Mouse (Mus musculus) myocyte (in vitro differentiated cells): ENCODE measurements around the gene E2f4. TPM values are rescaled to one million over a fixed set of nuclear protein-coding genes. Genes with fewer than 3 reads are reported as not detected.
A peak's percentile ranks its signal among the peaks of the same experiment; 100 is the strongest.

ENCODE experiments used
- H3K27me3 ChIP-seq: one replicate; pipeline ENCODE4 v1.6.1; 2011; ENCODE audit not compliant: control insufficient read depth, insufficient read depth, insufficient read length
- H3K36me3 ChIP-seq: one replicate; pipeline ENCODE4 v1.6.1; 2011; ENCODE audit not compliant: control insufficient read depth, insufficient read depth
- H3K4me2 ChIP-seq: one replicate; pipeline ENCODE4 v1.6.1; 2011; ENCODE audit warnings: low read depth, control low read depth
- H3K4me3 ChIP-seq: one replicate; pipeline ENCODE4 v1.5.1; 2011; ENCODE audit warnings: mild to moderate bottlenecking, control low read depth, moderate library complexity
- H3K79me2 ChIP-seq: one replicate; pipeline ENCODE4 v1.6.1; 2011; ENCODE audit not compliant: control insufficient read depth, insufficient read depth
- H3ac ChIP-seq: one replicate; pipeline ENCODE4 v1.6.1; 2011; ENCODE audit not compliant: control insufficient read depth, insufficient read length
- CEBPB ChIP-seq: IDR thresholded peaks from 2 replicates; pipeline ENCODE4 v1.6.1; 2011; ENCODE audit warnings: mild to moderate bottlenecking, moderate library complexity; ENCODE audit not compliant: poor library complexity, insufficient read depth, severe bottlenecking
- E2F4 ChIP-seq: IDR thresholded peaks from one replicate; pipeline ENCODE4 v1.6.1; 2011; ENCODE audit warnings: mild to moderate bottlenecking, control low read depth, moderate library complexity; ENCODE audit not compliant: insufficient read depth
- MYOD1 ChIP-seq, 3 experiments: IDR thresholded peaks; one replicate each; pipeline ENCODE4 v1.6.1; 2011; ENCODE audit warnings: control low read depth in 2 of 3, low read depth in 2 of 3, mild to moderate bottlenecking in 2 of 3, moderate library complexity in 1 of 3; ENCODE audit not compliant: insufficient read length in 2 of 3, control insufficient read depth in 1 of 3
- MYOG ChIP-seq, 3 experiments: IDR thresholded peaks; one replicate each; pipeline ENCODE4 v1.6.1; 2011; ENCODE audit warnings: control low read depth in 2 of 3, low read depth in 2 of 3, mild to moderate bottlenecking in 2 of 3; ENCODE audit not compliant: insufficient read length in 2 of 3, control insufficient read depth in 1 of 3, insufficient read depth in 1 of 3
- POLR2A ChIP-seq: IDR thresholded peaks from one replicate; pipeline ENCODE4 v1.6.1; 2011; ENCODE audit warnings: low read depth, mild to moderate bottlenecking, control low read depth, moderate library complexity; ENCODE audit not compliant: insufficient read length
- POLR2AphosphoS2 ChIP-seq: IDR thresholded peaks from one replicate; pipeline ENCODE4 v1.6.1; 2011; ENCODE audit warnings: low read depth, control low read depth; ENCODE audit not compliant: insufficient read length
- REST ChIP-seq: IDR thresholded peaks from one replicate; pipeline ENCODE4 v1.6.1; 2011; ENCODE audit warnings: mild to moderate bottlenecking, control low read depth, moderate library complexity; ENCODE audit not compliant: insufficient read depth, insufficient read length
- SRF ChIP-seq: IDR thresholded peaks from one replicate; pipeline ENCODE4 v1.6.1; 2011; ENCODE audit warnings: low read depth; ENCODE audit not compliant: control insufficient read depth, insufficient read length
- TCF3 ChIP-seq: IDR thresholded peaks from one replicate; pipeline ENCODE4 v1.6.1; 2011; ENCODE audit warnings: low read depth, control low read depth; ENCODE audit not compliant: insufficient read length
- USF1 ChIP-seq: IDR thresholded peaks from one replicate; pipeline ENCODE4 v1.6.1; 2011; ENCODE audit warnings: low read depth, mild to moderate bottlenecking, control low read depth, moderate library complexity
- polyA plus RNA-seq: library from polyadenylated mRNA; unstranded; fragments of >200 nt; fragmentation: generic; extraction: Trizol; gene quantifications from one replicate; pipeline ENCODE4 v1.2.1, GENCODE M21; 2012; ENCODE audit warnings: missing spikeins

The E2f4 gene
- polyA plus RNA-seq, 1 experiment, result 59.7 TPM

DNA sequence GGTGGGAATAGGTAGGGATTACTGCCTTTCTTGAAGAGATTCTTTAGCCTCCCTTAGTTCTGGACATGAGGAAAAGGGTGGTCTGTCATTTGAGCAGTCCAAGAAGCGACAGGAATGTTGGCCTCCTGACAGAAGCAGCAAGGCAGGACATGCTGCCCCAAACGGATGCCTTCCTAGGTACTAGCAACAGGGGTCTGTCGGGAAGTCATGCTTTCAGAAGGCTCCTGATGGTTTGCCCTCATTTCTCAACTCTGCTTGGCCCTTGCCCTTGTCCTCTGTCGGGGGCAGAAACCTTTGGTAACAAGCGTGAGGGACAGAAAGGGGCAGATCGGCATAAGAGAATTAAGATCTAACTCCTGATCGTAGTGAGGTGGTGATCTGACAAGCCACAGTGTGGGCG lies 12.7 kb downstream of the E2f4 start:
- Histone ChIP-seq H3K4me2 (no peak overlapping the region), H3K27me3 (no peaks in the 10 kb centered on the region), H3K36me3 (peaks cover 33% of the 10 kb centered on the region), H3K79me2 (no peaks in the 10 kb centered on the region), H3K4me3 (no peak overlapping the region), H3ac (no peak overlapping the region)
- TF ChIP-seq REST (no peak), POLR2AphosphoS2 (no peak)

DNA sequence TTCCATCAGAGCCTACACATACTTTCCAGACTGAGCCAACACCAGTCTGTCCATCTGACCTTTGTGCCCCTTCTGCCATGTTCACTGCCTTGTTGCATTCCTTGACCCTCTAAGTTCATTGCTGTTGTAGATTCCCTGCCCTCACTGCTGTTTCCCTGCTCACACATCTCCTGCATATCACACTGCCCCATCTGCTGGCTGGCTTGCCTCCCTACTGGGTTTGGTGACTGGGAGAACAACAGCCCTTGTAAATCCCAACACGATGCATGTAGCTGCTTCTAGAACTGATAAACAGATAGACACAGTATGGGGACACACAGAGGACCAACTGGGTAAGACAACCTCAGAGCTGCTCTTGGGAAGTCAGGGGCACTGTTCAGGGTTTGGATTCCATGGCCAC lies 14.3 kb downstream of the E2f4 start:
- H3K79me2 ChIP-seq, result no peaks in the 10 kb centered on the region

DNA sequence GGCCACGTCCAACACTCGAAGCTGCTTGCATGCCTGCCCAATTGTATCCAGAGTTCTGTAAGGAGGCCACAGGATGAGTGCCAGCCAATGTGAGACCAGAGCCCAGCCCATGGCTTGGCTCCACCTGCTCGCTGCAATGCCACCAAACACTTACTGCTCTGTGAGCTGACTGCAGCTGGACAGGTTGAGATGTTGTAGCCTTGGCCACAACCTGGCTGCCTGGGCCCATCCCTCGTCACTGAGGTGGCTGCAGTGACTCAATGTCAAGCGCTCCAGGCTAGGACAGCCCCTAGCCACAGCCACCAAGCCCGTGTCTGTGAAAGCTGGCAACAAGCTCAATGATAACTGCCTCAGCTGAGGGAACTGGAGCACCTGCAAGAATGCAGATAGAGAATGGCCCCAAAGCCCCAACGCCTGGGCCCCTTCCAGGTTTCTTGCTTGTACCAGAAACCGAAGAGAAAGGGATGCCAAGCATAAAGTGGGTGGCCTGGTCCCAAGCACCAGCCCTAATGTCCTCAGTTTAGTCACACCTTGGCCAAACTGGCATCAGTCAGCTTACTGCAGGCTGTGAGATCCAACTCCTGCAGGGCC lies 15.5 kb downstream of the E2f4 start:
- Histone ChIP-seq H3K27me3 (no peaks in the 10 kb centered on the region), H3K4me2 (no peak overlapping the region), H3K79me2 (no peaks in the 10 kb centered on the region), H3ac (no peak overlapping the region), H3K36me3 (peaks cover 56% of the 10 kb centered on the region), H3K4me3 (no peak overlapping the region)
- TF ChIP-seq TCF3 (no peak), MYOG (IDR thresholded peaks at IDR 0.05; ENCODE audit: control insufficient read depth in 1 of 3, insufficient read depth in 1 of 3, insufficient read length in 2 of 3, low read depth in 2 of 3) (peak in 1 of 3 experiments; percentile 2)

More for the DNA sequence above, 14.3 kb downstream of the E2f4 start:
- no peak for TF ChIP-seq MYOD1 (IDR thresholded peaks at IDR 0.05; ENCODE audit: control insufficient read depth in 1 of 3, insufficient read length in 2 of 3, low read depth in 2 of 3)
- no peak for TF ChIP-seq REST
- TF ChIP-seq USF1, result no peak
- no peak for TF ChIP-seq CEBPB
- TF ChIP-seq POLR2A, result no peak
- TF ChIP-seq MYOG (IDR thresholded peaks at IDR 0.05; ENCODE audit: control insufficient read depth in 1 of 3, insufficient read depth in 1 of 3, insufficient read length in 2 of 3, low read depth in 2 of 3), result no peak
- no peak for TF ChIP-seq TCF3
- Histone ChIP-seq H3K4me2 (no peak overlapping the region), H3ac (no peak overlapping the region), H3K27me3 (no peaks in the 10 kb centered on the region), H3K4me3 (no peak overlapping the region), H3K36me3 (peaks cover 49% of the 10 kb centered on the region)

DNA sequence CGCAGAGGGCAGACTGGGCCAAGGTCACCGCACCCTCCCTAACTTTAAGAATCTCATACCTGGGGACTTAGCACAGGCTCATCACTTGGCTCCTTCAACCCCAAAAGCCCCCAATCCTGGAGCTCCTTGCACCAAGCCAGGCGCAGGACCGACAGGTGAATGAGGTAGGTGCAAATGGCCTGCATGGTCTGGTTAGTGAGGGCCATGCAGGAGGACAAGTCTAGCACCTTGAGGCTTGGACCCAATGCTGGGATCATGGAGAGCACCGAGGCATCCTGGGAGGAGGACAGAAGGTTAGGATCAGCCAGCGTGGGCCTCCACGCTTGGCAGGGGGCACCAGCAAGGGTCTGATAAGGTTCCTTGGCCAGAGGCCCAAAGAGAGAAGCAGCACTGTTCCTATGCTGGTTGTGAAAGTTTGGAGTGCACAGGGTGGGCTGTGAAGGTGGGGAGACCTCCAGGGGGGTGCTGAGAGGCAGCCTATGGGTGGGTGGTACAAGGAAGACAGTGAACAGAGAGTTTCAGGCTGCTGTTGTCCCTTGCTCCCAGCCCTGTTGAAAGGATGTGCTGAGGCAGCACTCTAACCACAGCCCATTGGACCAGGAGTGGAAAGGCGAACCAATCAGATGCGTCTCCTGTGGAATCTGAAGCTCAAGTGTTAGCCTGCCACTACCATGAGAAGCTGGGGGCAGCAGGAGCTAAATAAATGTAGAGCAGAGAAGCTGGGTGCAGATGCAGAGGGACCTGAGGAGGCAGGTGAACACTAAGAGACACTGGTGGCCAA lies 16.3 kb downstream of the E2f4 start:
- Histone ChIP-seq H3K79me2 (no peaks in the 10 kb centered on the region), H3K36me3 (peaks cover 52% of the 10 kb centered on the region), H3K27me3 (no peaks in the 10 kb centered on the region), H3K4me2 (no peak overlapping the region), H3ac (no peak overlapping the region), H3K4me3 (no peak overlapping the region)
- TF ChIP-seq POLR2AphosphoS2 (peak; percentile 26), MYOD1 (IDR thresholded peaks at IDR 0.05; ENCODE audit: control insufficient read depth in 1 of 3, insufficient read length in 2 of 3, low read depth in 2 of 3) (no peak)

DNA sequence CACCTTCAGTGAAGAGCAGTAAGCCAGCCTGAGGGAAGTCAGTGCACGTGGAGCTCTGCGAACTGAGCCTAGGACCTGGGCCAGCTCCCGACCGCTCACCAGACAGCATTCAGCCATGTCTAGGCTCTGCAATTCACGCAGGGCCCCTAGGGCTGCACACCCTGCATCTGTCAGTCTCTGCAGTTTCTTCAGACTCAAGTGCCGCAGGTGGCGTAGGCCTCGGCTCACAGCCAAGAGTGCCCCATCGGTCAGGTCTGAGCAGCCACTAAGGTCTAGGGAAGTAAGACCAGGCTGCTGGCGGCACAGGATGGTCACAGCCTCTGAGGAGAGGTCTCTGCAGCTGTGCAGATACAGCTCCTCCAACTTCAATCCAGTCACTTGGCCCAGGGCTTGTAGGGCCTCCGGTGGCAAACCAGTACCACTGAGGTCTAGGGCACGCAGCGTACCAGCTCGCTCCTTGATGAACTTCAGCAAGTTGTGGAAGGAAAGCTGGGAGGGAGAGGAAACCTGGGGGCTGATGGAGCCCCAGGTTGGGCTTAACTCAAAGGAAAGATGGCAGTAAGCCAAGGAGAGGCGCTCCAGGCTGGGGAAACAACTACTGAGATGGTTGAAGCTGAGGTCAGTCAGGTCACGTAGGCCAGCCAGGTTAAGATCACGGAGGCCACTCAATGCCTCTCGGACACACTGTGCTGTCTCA lies 17.8 kb downstream of the E2f4 start:
- Histone ChIP-seq H3K27me3 (no peaks in the 10 kb centered on the region), H3K79me2 (no peaks in the 10 kb centered on the region), H3K36me3 (peaks cover 45% of the 10 kb centered on the region), H3K4me2 (no peak overlapping the region), H3K4me3 (no peak overlapping the region), H3ac (no peak overlapping the region)
- TF ChIP-seq USF1, result no peak
- no peak for TF ChIP-seq CEBPB
- peak; percentile 48 for TF ChIP-seq POLR2AphosphoS2
- TF ChIP-seq SRF, result no peak
- peak; percentile 9 for TF ChIP-seq POLR2A
- TF ChIP-seq MYOG (IDR thresholded peaks at IDR 0.05; ENCODE audit: control insufficient read depth in 1 of 3, insufficient read depth in 1 of 3, insufficient read length in 2 of 3, low read depth in 2 of 3), result no peak
- TF ChIP-seq REST, result no peak
- no peak for TF ChIP-seq E2F4
